Mouse (Mus musculus) cerebellum, adult 18-20 months (tissue): Measurements from ENCODE around the gene Mmd.
A peak's percentile ranks its signal among the peaks of the same experiment; 100 is the strongest.

ENCODE experiments used
- DNase-seq, 2 experiments: peaks; one replicate each; pipeline ENCODE4 v3.0.0; 2021

The Mmd gene

GRCm38 (mm10) chr11:90249025-90249650, at the start of gene Mmd:
TSS of gene Mmd (plus strand) at chr11:90249456.
- peak; percentile 97 to 98 for DNase-seq

GRCm38 (mm10) chr11:90200826-90201225, 48.4 kb upstream of the Mmd start:
- DNase-seq: no peak

GRCm38 (mm10) chr11:90214246-90214645, 35.0 kb upstream of the Mmd start:
- DNase-seq: no peak

- DNase-seq: no peak
These were observed 29.1 kb upstream of the Mmd start for GRCm38 (mm10) chr11:90220022-90220645.

GRCm38 (mm10) chr11:90220750-90221149, 28.5 kb upstream of the Mmd start:
- no peak for DNase-seq

- DNase-seq: no peak
These were observed 24.3 kb upstream of the Mmd start for GRCm38 (mm10) chr11:90224914-90225470.

GRCm38 (mm10) chr11:90227000-90227922, 22.0 kb upstream of the Mmd start:
- no peak for DNase-seq

GRCm38 (mm10) chr11:90228251-90228949, 20.9 kb upstream of the Mmd start:
- DNase-seq: no peak

- no peak for DNase-seq
These were observed 19.5 kb upstream of the Mmd start for GRCm38 (mm10) chr11:90229800-90230199.

GRCm38 (mm10) chr11:90230671-90231070, 18.6 kb upstream of the Mmd start:
- no peak for DNase-seq

- no peak for DNase-seq
These were observed 17.6 kb upstream of the Mmd start for GRCm38 (mm10) chr11:90231631-90232030.

GRCm38 (mm10) chr11:90232685-90233084, 16.6 kb upstream of the Mmd start:
- DNase-seq: no peak

- DNase-seq: no peak
These were observed 14.0 kb upstream of the Mmd start for GRCm38 (mm10) chr11:90235221-90235620.

GRCm38 (mm10) chr11:90237616-90238015, 11.6 kb upstream of the Mmd start:
- no peak for DNase-seq

GRCm38 (mm10) chr11:90238657-90239056, 10.6 kb upstream of the Mmd start:
- no peak for DNase-seq

- DNase-seq: no peak
These were observed 8.5 kb upstream of the Mmd start for GRCm38 (mm10) chr11:90240652-90241330.

- no peak for DNase-seq
These were observed 7.4 kb upstream of the Mmd start for GRCm38 (mm10) chr11:90241874-90242273.

- DNase-seq: no peak
These were observed 6.0 kb upstream of the Mmd start for GRCm38 (mm10) chr11:90243300-90243699.

- no peak for DNase-seq
These were observed 3.6 kb upstream of the Mmd start for GRCm38 (mm10) chr11:90245630-90246029.

GRCm38 (mm10) chr11:90246676-90247075, 2.6 kb upstream of the Mmd start:
- DNase-seq: no peak

- no peak for DNase-seq
These were observed 1.5 kb upstream of the Mmd start for GRCm38 (mm10) chr11:90247793-90248192.

- DNase-seq: no peak
These were observed 465 bp downstream of the Mmd start for GRCm38 (mm10) chr11:90249701-90250141.
